Mouse (Mus musculus): ENCODE data around the gene Bard1. TPM values are rescaled to one million over a fixed set of nuclear protein-coding genes. Genes with fewer than 3 reads are reported as not detected.

Bard1 gene
- total RNA-seq (2023), result 2.5 TPM

GRCm38 (mm10) chr1:71102344-71103173, at the start of gene Bard1:
Gene Bard1 (minus strand): TSS chr1:71103146.

Data from CD4-positive naive resting alpha-beta T cell, adult 76 days (primary cell).